Mouse (Mus musculus) urinary bladder, postnatal 4 days (tissue): ENCODE measurements around the gene Xrn1.
"Not testable (repeated sequence)": the region's sequence is repeated elsewhere in the genome, so short reads cannot be mapped to it uniquely, and the experiment has no call there.

Experiments used
- DNase-seq, 2 experiments: peaks; one replicate each; pipeline ENCODE4 v3.0.0; 2021 to 2022; ENCODE audit warnings: low spot score in 2 of 2

Xrn1 gene

DNA sequence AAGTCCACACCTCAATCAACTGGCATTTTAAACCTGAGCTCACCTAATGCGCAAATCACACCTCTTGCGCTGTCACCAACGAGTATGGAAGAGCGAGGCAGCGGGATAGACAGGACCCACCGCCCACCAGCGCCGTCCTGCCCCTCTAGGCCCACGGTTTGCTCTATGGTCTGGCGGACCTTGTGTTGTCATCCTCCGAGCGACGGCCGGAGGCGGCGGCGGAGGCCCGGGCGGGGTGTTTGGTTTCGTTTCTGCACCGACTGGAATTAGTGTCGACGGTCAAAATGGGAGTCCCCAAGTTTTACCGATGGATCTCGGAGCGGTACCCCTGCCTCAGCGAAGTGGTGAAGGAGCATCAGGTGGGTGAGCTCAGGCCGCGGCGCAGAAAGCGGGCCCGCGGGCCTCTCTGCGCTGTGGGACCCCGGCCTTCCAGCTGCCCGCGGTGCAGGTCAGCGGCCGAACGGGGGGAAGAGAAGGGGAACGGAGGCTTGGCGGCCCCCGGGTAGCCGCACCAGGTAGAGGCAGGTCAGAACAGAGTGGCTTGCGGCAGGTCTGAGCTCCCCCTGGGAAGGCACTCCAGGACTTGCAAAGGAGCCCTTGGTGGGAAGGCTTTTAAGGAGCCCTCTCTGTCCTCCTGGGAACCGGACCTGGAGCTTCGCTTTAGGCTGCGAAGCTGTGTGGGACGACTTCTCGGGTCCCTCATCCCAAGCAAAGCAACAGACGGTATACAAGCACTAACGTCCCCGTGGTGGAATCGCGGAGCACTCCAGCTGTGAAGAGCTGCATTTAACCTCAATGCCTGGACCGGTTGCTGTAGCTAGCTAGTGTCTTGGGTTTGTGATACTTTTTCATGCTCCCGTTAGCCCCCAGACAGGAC lies at the start of gene Xrn1:
TSS of gene Xrn1 (plus strand) at position 176 of the 877 bp plus-strand sequence.
- peak; percentile 87 to 90 for DNase-seq

- DNase-seq: no peak
These were observed 21.7 kb upstream of the Xrn1 start for GRCm38 (mm10) chr9:95932855-95933254.

GRCm38 (mm10) chr9:95953658-95954057 lies 902 bp upstream of the Xrn1 start:
- no peak for DNase-seq

DNA sequence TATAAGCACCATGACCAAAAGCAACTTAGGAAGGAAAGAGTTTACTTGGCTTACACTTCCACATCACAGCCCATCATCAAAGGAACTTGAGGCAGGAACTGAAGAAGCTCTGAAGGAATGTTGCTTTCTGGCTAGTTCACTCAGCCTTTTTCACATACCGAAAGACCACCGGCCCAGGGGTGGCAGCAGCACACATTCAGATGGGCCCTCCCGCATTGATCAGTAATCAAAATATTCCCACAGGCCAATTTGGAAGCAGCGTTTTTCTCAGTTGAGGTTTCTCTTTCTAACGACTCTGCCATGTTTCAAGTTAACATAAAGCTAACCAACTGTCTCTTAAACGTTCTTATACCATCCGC lies 355 bp upstream of the Xrn1 start:
- peak in 1 of 2 experiments; percentile 18 for DNase-seq

GRCm38 (mm10) chr9:95957611-95958010 lies 3.1 kb downstream of the Xrn1 start:
- no peak for DNase-seq

- no peak for DNase-seq
These were observed 3.6 kb downstream of the Xrn1 start for GRCm38 (mm10) chr9:95958041-95958730.

DNA sequence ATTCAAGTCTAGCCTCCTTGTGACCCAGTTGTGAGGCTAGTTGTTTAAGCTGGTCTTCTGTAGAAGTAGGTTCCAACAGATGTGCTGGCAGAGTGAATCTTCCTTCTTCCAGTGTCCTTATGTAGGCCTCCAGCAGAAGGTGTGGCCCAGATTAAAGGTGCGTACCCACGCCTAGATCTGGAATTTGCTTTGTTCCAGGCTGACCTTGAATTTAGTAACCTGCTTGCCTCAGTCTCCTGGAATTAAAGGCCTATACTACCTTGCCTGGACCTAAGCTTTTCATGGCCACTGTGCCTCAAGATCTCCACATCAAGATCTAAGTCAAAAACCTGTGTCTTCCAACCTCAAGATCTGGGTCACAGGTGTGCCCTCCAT lies 4.2 kb downstream of the Xrn1 start:
- not testable (repeated sequence) for DNase-seq

GRCm38 (mm10) chr9:95959246-95959645 lies 4.7 kb downstream of the Xrn1 start:
- no peak for DNase-seq

GRCm38 (mm10) chr9:95959732-95960428 lies 5.3 kb downstream of the Xrn1 start:
- no peak for DNase-seq

DNA sequence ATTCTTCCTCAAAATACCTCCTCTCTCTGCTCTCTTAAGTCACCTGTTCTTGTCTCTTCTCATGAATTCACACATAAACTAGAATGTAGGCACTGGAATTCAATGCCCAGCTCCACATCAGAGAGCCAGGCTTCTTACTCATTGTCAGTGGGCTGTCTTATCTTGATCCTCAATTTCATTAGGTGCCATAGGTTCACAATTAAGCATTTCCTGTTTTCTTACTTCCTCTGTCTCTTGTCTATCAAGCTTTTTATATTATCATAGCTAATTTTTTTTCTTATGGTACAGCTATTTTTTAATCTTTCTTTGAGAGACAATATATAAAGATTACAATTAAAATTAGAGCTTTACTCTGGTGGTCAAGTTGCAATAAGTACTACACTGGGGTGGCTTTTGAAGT lies 6.5 kb downstream of the Xrn1 start:
- no peak for DNase-seq

DNA sequence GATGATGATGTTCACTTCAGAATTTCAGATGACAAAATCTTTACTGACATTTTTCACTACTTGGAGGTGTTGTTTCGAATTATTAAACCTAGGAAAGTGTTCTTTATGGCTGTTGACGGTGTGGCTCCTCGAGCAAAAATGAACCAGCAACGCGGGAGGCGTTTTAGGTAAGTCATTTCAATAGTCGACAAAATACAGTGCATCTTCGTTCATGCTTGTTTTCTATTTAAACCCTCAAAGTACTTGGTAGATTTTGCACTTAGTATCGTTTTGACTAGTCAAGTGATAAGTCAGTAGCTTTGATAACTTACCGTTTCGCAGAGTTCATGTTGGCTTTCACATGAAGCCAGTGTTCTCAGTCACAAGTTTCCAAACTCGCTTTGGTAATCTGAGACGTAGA lies 9.5 kb downstream of the Xrn1 start:
- no peak for DNase-seq

DNA sequence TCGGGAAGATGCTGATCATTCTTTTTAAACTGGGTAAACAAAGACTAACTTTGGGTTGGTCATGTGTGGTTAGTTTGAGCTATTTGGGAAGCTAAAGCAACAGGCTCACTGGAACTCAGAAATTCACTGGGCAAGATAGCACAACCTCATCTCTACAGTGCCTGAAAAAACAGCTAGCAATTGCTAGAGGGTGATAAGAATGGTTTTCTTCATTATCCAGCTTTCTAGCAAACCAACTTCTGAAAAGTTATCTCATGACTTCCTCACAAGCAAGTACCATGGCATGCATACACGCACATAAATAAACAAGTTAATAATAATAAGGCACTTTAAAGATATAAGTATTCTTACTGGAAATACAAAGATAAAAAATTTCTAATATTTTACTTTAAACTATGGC lies 23.7 kb downstream of the Xrn1 start:
- DNase-seq: no peak

DNA sequence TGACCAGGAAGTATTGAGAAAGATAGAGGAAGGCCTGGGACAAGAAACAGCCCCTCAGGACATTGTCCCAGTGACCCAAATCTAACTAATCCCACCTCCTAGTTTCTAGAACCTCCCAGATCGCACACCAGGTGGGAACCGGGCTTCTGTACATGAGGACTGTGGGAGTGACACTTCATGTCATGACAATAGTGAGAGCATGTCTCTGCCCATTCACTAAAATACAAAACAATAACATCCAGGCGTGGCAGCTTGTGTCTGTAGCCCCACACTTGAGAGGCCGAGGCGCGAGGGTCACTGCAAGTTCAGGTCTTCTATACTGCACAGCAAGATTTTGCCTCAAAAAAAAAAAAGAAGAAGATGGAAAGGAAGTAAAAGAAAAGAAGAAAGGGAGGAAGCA lies 25.3 kb downstream of the Xrn1 start:
- DNase-seq: no peak

GRCm38 (mm10) chr9:95992255-95992654 lies 37.7 kb downstream of the Xrn1 start:
- no peak for DNase-seq

DNA sequence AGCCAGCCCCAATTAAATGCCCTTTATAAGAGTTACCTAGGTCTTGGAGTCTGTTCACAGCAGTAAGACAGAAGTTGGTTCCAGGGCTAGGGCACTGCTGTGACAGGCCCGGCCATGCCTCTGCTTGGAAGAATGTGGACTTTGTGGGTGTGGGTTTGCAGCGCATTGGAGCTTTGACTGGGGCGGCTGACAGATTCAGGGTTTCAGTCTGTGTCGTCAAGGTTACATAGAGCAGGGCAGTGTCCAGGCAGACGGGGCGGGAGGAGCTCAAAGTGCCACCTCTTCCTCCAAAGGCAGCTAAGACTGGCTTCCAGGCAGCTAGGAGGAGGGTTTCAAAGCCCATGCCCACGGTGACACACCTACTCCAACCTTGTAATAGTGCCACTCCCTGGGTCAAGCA lies 49.9 kb downstream of the Xrn1 start:
- DNase-seq: peak in 1 of 2 experiments; percentile 17

DNA sequence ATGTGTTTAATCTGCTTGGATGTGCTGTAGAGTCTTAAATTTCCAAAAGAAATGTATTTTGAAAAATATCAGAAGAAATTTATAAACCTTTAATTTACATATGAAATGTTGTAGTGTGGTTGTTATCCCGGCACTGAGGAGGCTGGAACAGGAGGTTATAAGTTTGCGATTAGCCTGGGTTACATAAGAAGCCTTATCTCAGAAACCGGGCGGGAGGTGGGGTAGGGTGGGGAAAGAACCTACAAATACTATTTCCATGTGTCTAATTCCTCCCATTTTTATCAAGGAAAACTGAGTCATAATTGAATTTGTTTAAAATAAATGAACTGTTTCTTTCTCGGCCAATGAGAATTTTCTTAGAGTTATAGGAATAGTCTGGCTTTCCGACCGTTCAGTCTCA lies 56.1 kb downstream of the Xrn1 start:
- DNase-seq: no peak

DNA sequence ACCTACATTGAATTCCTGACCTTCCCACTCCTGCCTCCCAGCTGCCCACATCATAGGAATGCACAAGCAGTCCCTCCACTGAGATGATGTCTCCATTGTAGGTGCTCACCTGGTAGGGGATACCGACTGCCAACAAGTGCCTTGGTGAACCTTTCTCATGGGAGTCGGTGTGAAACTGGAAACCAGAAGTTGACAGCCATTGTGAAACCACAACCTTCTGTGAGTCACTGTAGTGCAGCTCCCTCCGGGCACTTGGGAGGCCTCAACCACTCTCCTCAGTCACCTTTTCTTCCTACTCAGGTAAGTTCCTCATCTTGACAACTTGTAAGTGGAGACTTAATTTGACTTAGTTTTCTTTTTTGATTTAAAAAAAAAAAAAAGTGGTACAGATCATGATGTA lies 69.4 kb downstream of the Xrn1 start:
- DNase-seq: no peak

GRCm38 (mm10) chr9:96027913-96028312 lies 73.4 kb downstream of the Xrn1 start:
- DNase-seq: no peak

DNA sequence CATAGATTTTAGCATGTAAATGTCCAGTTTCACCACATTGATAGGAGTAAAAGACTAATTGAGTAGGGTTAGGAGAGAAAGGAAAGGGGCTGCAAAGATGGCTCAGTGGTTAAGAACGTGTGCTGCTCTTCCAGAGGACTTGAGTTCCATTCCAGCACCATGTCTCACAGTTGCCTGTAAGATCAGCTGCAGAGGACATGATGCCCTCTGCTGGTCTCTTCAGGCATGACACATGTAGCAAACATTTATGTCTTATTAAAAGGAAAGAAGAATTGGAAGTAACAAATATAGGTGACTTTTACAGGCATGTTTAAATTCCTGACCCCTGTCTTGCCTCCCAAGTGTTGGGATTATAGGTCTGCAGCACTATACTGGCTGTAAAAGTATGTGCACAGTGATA lies 74.3 kb downstream of the Xrn1 start:
- no peak for DNase-seq

- no peak for DNase-seq
These were observed 75.3 kb downstream of the Xrn1 start for GRCm38 (mm10) chr9:96029886-96030285.

DNA sequence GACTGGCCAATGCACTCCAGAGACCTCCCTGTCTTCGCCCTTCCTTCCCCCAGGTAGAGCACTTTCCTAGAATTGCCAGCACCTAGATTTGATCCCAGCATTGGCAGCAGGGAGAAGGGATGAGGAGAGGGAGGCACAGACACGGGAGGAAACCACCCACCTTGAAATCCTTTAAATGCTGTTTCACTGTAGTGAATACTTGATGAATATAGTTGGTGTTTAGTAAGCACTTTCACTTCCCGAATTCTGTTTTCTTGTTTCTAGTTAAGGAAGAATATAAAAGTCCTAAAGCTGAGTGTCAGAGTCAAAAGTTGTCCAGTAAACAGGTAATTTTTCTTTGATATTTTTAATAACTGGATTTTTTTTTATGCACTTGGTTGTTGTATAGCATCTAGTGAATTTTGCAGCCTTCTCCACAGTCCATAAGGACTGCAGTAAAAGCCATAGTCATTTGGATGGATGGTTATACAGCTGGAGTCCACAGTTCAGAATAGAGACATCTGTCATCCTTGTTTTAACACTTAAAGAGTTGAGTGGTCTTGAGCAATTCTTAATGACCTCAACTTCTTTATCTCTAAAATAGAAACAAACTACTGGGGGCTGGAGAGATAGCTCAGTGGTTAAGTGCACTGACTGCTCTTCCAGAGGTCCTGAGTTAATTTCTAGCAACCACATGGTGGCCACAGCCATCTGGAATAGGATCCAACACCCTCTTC lies 81.0 kb downstream of the Xrn1 start:
- DNase-seq: no peak

GRCm38 (mm10) chr9:96044214-96044613 lies 89.7 kb downstream of the Xrn1 start:
- DNase-seq: no peak
